ENCODE assay signal across 17 mouse cellular contexts in genomic region chr5:120961004-120961403, GRCm38 (mm10). TPM values are rescaled to one million over a fixed set of nuclear protein-coding genes. Genes with fewer than 3 reads are reported as not detected.
DNase-seq lines count a peak whose midpoint lies in the region; ATAC-seq lines count a peak whose summit lies in the region.
"Had no signal": no experiment of that assay in that cellular context is flagged by ENCODE, and none has a peak within 500 bp of the region (broad histone marks: within the 10 kb centered on the region; RNA-seq: fewer than 3 reads in every experiment).

No protein-coding gene starts in this region.

- no peak overlapping the region for H3K4me3 ChIP-seq in kidney, embryonic 15.5 days (replicated peaks)
- H3K4me3 ChIP-seq: embryonic facial prominence, embryonic 13.5 days; forebrain, embryonic 12.5 days; heart, embryonic 10.5 days; hindbrain, embryonic 13.5 days; liver, embryonic 12.5 days; neural tube, embryonic 15.5 days; stomach, embryonic 15.5 days had no signal

- 50% methylated on average over 4 of the region's 4 CpGs for WGBS in kidney, embryonic 15.5 days

- H3K9ac ChIP-seq in kidney, embryonic 15.5 days, result no peak overlapping the region
- H3K9ac ChIP-seq: embryonic facial prominence, embryonic 13.5 days; forebrain, embryonic 12.5 days; hindbrain, embryonic 13.5 days; liver, embryonic 12.5 days; neural tube, embryonic 15.5 days; stomach, embryonic 15.5 days had no signal

- no peaks in the 10 kb centered on the region for H3K27me3 ChIP-seq in kidney, embryonic 15.5 days
- H3K27me3 ChIP-seq: embryonic facial prominence, embryonic 13.5 days; forebrain, embryonic 12.5 days; hindbrain, embryonic 13.5 days; liver, embryonic 12.5 days; neural tube, embryonic 15.5 days; stomach, embryonic 15.5 days had no signal

- H3K4me2 ChIP-seq in kidney, embryonic 15.5 days, result no peak overlapping the region
- H3K4me2 ChIP-seq: embryonic facial prominence, embryonic 13.5 days; forebrain, embryonic 12.5 days; hindbrain, embryonic 13.5 days; liver, embryonic 12.5 days; neural tube, embryonic 15.5 days; stomach, embryonic 15.5 days had no signal

- no peaks in the 10 kb centered on the region; the same call in 1 of the 2 replicates for H3K9me3 ChIP-seq in kidney, embryonic 15.5 days (replicated peaks)
- H3K9me3 ChIP-seq: embryonic facial prominence, embryonic 13.5 days; forebrain, embryonic 12.5 days; hindbrain, embryonic 13.5 days; liver, embryonic 12.5 days; neural tube, embryonic 15.5 days; stomach, embryonic 15.5 days had no signal

- H3K27ac ChIP-seq in kidney, embryonic 15.5 days, result no peak overlapping the region
- H3K27ac ChIP-seq: embryonic facial prominence, embryonic 13.5 days; forebrain, embryonic 12.5 days; heart, embryonic 10.5 days; hindbrain, embryonic 13.5 days; liver, embryonic 12.5 days; neural tube, embryonic 15.5 days; stomach, embryonic 15.5 days had no signal

- no peak for ATAC-seq in kidney, embryonic 15.5 days (replicated peaks; ENCODE audit: low FRiP score)
- ATAC-seq: liver, embryonic 12.5 days had no signal

- peak; percentile 38 for DNase-seq in kidney, postnatal 10 days
- DNase-seq in 416B (ENCODE audit: low read depth), result peak; percentile 15
- DNase-seq in ES-CJ7 (ENCODE audit: low read depth, low spot score), result peak; percentile 39
- peak; percentile 40 for DNase-seq in forelimb bud, embryonic 11.5 days (ENCODE audit: low read depth, low spot score)
- no peak for DNase-seq in ovary, postnatal 14 days (ENCODE audit: low spot score)
- DNase-seq in ovary, adult 18-20 months (ENCODE audit: low spot score), result no peak
- DNase-seq: cerebellum, adult 8-10 months; right cerebral cortex, postnatal 25 days had no signal

- no peaks in the 10 kb centered on the region for H3K36me3 ChIP-seq in kidney, embryonic 15.5 days
- H3K36me3 ChIP-seq: embryonic facial prominence, embryonic 13.5 days; forebrain, embryonic 12.5 days; heart, embryonic 10.5 days; liver, embryonic 12.5 days; stomach, embryonic 15.5 days had no signal

- no peaks in the 10 kb centered on the region for H3K4me1 ChIP-seq in kidney, embryonic 15.5 days
- H3K4me1 ChIP-seq: embryonic facial prominence, embryonic 13.5 days; forebrain, embryonic 12.5 days; heart, embryonic 10.5 days; hindbrain, embryonic 13.5 days; liver, embryonic 12.5 days; neural tube, embryonic 15.5 days; stomach, embryonic 15.5 days had no signal

RNA-seq across cellular contexts. Expression of gene Oas1d, which starts 46.7 kb away (rescaled TPM):
- not detected in 2 replicates for polyA plus RNA-seq in kidney, embryonic 15.5 days (2015; fragmentation: Nextera tagmentation; extraction: Ambion mirVana)
- polyA plus RNA-seq: brain, embryonic 14.5 days; embryonic facial prominence, embryonic 13.5 days; forebrain, embryonic 12.5 days; heart, embryonic 10.5 days; hindbrain, embryonic 13.5 days; liver, embryonic 12.5 days; neural tube, embryonic 15.5 days; stomach, embryonic 15.5 days had no signal

RNA-seq across cellular contexts. Expression of gene Rph3a, which starts 48.9 kb away (rescaled TPM):
- polyA plus RNA-seq in kidney, embryonic 15.5 days (2015; fragmentation: Nextera tagmentation; extraction: Ambion mirVana), result 0.14 and 0.18 TPM in 2 replicates
- polyA plus RNA-seq: heart, embryonic 10.5 days; liver, embryonic 12.5 days had no signal

RNA-seq across cellular contexts. Expression of gene Oas1a, which starts 53.7 kb away (rescaled TPM):
- polyA plus RNA-seq in kidney, embryonic 15.5 days (2015; fragmentation: Nextera tagmentation; extraction: Ambion mirVana), result 2.4 and 2.6 TPM in 2 replicates

Comparison
In these comparisons a context has a peak if more than half of its experiments do, and no peak if none do; other contexts are left out.
1. DNase-seq: peak in kidney, postnatal 10 days (single experiment), 416B (single experiment), ES-CJ7 (single experiment) and forelimb bud, embryonic 11.5 days (single experiment); none in ovary, postnatal 14 days (single experiment) and ovary, adult 18-20 months (single experiment).